Mouse (Mus musculus) forelimb bud, embryonic 11.5 days (tissue): ENCODE results near the gene 4930486L24Rik.
"Not testable (repeated sequence)": the region's sequence is repeated elsewhere in the genome, so short reads cannot be mapped to it uniquely, and the experiment has no call there.

Source experiments
- DNase-seq: peaks from one replicate; pipeline ENCODE4 v3.0.0-alpha.2; 2012; ENCODE audit warnings: low read depth, low spot score

The 4930486L24Rik gene

GRCm38 (mm10) chr13:60864281-60864680 is at the start of gene 4930486L24Rik:
Gene 4930486L24Rik (minus strand): TSS chr13:60864475.
- DNase-seq: no peak

- DNase-seq: not testable (repeated sequence)
Observed at GRCm38 (mm10) chr13:60904780-60905179, 40.5 kb upstream of the 4930486L24Rik start, which contains the start of gene Tpbpb. Gene Tpbpb (minus strand): TSS chr13:60904880.

- no peak for DNase-seq
Observed at GRCm38 (mm10) chr13:60897328-60897727, 33.1 kb upstream of the 4930486L24Rik start, which contains the start of gene Ctla2b. Gene Ctla2b (minus strand): TSS chr13:60897447.

GRCm38 (mm10) chr13:60896794-60897193 is 32.5 kb upstream of the 4930486L24Rik start, which contains the start of gene Gm49392:
Gene Gm49392 (minus strand): TSS chr13:60896894.
- not testable (repeated sequence) for DNase-seq

GRCm38 (mm10) chr13:60895406-60896160 is 31.3 kb upstream of the 4930486L24Rik start:
- no peak for DNase-seq

GRCm38 (mm10) chr13:60892301-60892700 is 28.0 kb upstream of the 4930486L24Rik start:
- no peak for DNase-seq

- DNase-seq: no peak
Observed at GRCm38 (mm10) chr13:60848241-60849120, 15.8 kb downstream of the 4930486L24Rik start.

- no peak for DNase-seq
Observed at GRCm38 (mm10) chr13:60843153-60843552, 21.1 kb downstream of the 4930486L24Rik start.

GRCm38 (mm10) chr13:60842703-60843102 is 21.6 kb downstream of the 4930486L24Rik start:
- no peak for DNase-seq

- no peak for DNase-seq
Observed at GRCm38 (mm10) chr13:60839353-60839902, 24.8 kb downstream of the 4930486L24Rik start.

- DNase-seq: no peak
Observed at GRCm38 (mm10) chr13:60826052-60826451, 38.2 kb downstream of the 4930486L24Rik start.

- no peak for DNase-seq
Observed at GRCm38 (mm10) chr13:60820486-60821175, 43.6 kb downstream of the 4930486L24Rik start.

- DNase-seq: peak; percentile 36
Observed at GRCm38 (mm10) chr13:60819469-60819868, 44.8 kb downstream of the 4930486L24Rik start.

GRCm38 (mm10) chr13:60813722-60814121 is 50.6 kb downstream of the 4930486L24Rik start:
- DNase-seq: no peak

GRCm38 (mm10) chr13:60812768-60813167 is 51.5 kb downstream of the 4930486L24Rik start:
- DNase-seq: no peak

- no peak for DNase-seq
Observed at GRCm38 (mm10) chr13:60809690-60810089, 54.6 kb downstream of the 4930486L24Rik start.

- no peak for DNase-seq
Observed at GRCm38 (mm10) chr13:60802749-60803148, 61.5 kb downstream of the 4930486L24Rik start, which contains the start of gene Ctsll3. Gene Ctsll3 (minus strand): TSS chr13:60802849.
